Mouse (Mus musculus): ENCODE results near the gene 9530068E07Rik. TPM values are rescaled to one million over a fixed set of nuclear protein-coding genes. Genes with fewer than 3 reads are reported as not detected.
A peak's percentile ranks its signal among the peaks of the same experiment; 100 is the strongest.

The 9530068E07Rik gene
- polyA plus RNA-seq, 1 experiment from 2014 or later = 155 TPM

- H3K9ac ChIP-seq (replicated peaks; ENCODE audit: low read depth) = peak overlapping the region; percentile 96
- no peaks in the 10 kb centered on the region for H3K9me3 ChIP-seq (ENCODE audit: low read length)
- H3K4me1 ChIP-seq (ENCODE audit: insufficient read depth, low read depth, low read length) = peaks cover 11% of the 10 kb centered on the region
- TF ChIP-seq EP300 (IDR thresholded peaks at IDR 0.05) (no peak), CTCF (IDR thresholded peaks at IDR 0.05) (peak; percentile 2; the same call in 1 of the 2 replicates)
- H3K4me3 ChIP-seq (ENCODE audit: low read depth, low read length) = peak overlapping the region; percentile 93
- peak overlapping the region; percentile 98 for H3K27ac ChIP-seq (ENCODE audit: low read length)
- DNase-seq (ENCODE audit: low spot score) = peak; percentile 42
- no peaks in the 10 kb centered on the region for H3K27me3 ChIP-seq (replicated peaks; ENCODE audit: insufficient read depth, low read length)
- no peaks in the 10 kb centered on the region for H3K36me3 ChIP-seq (ENCODE audit: insufficient read depth, low read length)
- WGBS = under 1% methylated on average over 41 of the region's 47 CpGs
- ATAC-seq = peak; percentile 22
- H3K4me2 ChIP-seq (replicated peaks; ENCODE audit: low read depth, low read length) = peak overlapping the region; percentile 80
Observed at GRCm38 (mm10) chr11:52361287-52361921, 34.8 kb upstream of the 9530068E07Rik start.

- Histone ChIP-seq H3K4me3 (ENCODE audit: low read depth, low read length) (no peak overlapping the region), H3K4me2 (replicated peaks; ENCODE audit: low read depth, low read length) (no peak overlapping the region), H3K9me3 (ENCODE audit: low read length) (no peaks in the 10 kb centered on the region), H3K9ac (replicated peaks; ENCODE audit: low read depth) (no peak overlapping the region), H3K27me3 (replicated peaks; ENCODE audit: insufficient read depth, low read length) (no peaks in the 10 kb centered on the region), H3K36me3 (ENCODE audit: insufficient read depth, low read length) (no peaks in the 10 kb centered on the region), H3K27ac (ENCODE audit: low read length) (no peak overlapping the region), H3K4me1 (ENCODE audit: insufficient read depth, low read depth, low read length) (peaks cover 14% of the 10 kb centered on the region)
- TF ChIP-seq CTCF (IDR thresholded peaks at IDR 0.05) = no peak
- TF ChIP-seq EP300 (IDR thresholded peaks at IDR 0.05) = no peak
- DNase-seq (ENCODE audit: low spot score) (no peak), ATAC-seq (no peak)
- 87% methylated on average over 2 of the region's 2 CpGs for WGBS
Observed at GRCm38 (mm10) chr11:52364376-52364775, 31.9 kb upstream of the 9530068E07Rik start.

GRCm38 (mm10) chr11:52365143-52365542 lies 31.1 kb upstream of the 9530068E07Rik start:
- Histone ChIP-seq H3K4me1 (ENCODE audit: insufficient read depth, low read depth, low read length) (peaks cover 8% of the 10 kb centered on the region), H3K4me2 (replicated peaks; ENCODE audit: low read depth, low read length) (no peak overlapping the region)

GRCm38 (mm10) chr11:52366358-52366757 lies 29.9 kb upstream of the 9530068E07Rik start:
- H3K27ac ChIP-seq (ENCODE audit: low read length) = no peak overlapping the region
- ATAC-seq (no peak), DNase-seq (ENCODE audit: low spot score) (no peak)
- no peaks in the 10 kb centered on the region for H3K36me3 ChIP-seq (ENCODE audit: insufficient read depth, low read length)
- TF ChIP-seq CTCF (IDR thresholded peaks at IDR 0.05) = no peak
- no peak for TF ChIP-seq EP300 (IDR thresholded peaks at IDR 0.05)
- no peak overlapping the region for H3K9ac ChIP-seq (replicated peaks; ENCODE audit: low read depth)
- WGBS = 73% methylated on average over 5 of the region's 5 CpGs
- peaks cover 11% of the 10 kb centered on the region for H3K4me1 ChIP-seq (ENCODE audit: insufficient read depth, low read depth, low read length)
- H3K9me3 ChIP-seq (ENCODE audit: low read length) = no peaks in the 10 kb centered on the region
- no peak overlapping the region for H3K4me3 ChIP-seq (ENCODE audit: low read depth, low read length)
- H3K4me2 ChIP-seq (replicated peaks; ENCODE audit: low read depth, low read length) = no peak overlapping the region
- H3K27me3 ChIP-seq (replicated peaks; ENCODE audit: insufficient read depth, low read length) = no peaks in the 10 kb centered on the region

More at GRCm38 (mm10) chr11:52365143-52365542, 31.1 kb upstream of the 9530068E07Rik start:
- H3K36me3 ChIP-seq (ENCODE audit: insufficient read depth, low read length) = no peaks in the 10 kb centered on the region
- ATAC-seq (no peak), DNase-seq (ENCODE audit: low spot score) (peak; percentile 50)
- no peaks in the 10 kb centered on the region for H3K9me3 ChIP-seq (ENCODE audit: low read length)
- no peaks in the 10 kb centered on the region for H3K27me3 ChIP-seq (replicated peaks; ENCODE audit: insufficient read depth, low read length)
- 37% methylated on average over 1 of the region's 1 CpGs for whole genome bisulfite sequencing
- H3K9ac ChIP-seq (replicated peaks; ENCODE audit: low read depth) = peak overlapping the region; percentile 29; the same call in 1 of the 2 replicates
- no peak overlapping the region; the same call in 1 of the 2 replicates for H3K27ac ChIP-seq (ENCODE audit: low read length)
- H3K4me3 ChIP-seq (ENCODE audit: low read depth, low read length) = no peak overlapping the region
- TF ChIP-seq EP300 (IDR thresholded peaks at IDR 0.05) = no peak
- no peak for TF ChIP-seq CTCF (IDR thresholded peaks at IDR 0.05)

- Histone ChIP-seq H3K27ac (ENCODE audit: low read length) (no peak overlapping the region), H3K4me3 (ENCODE audit: low read depth, low read length) (no peak overlapping the region), H3K4me2 (replicated peaks; ENCODE audit: low read depth, low read length) (no peak overlapping the region), H3K36me3 (ENCODE audit: insufficient read depth, low read length) (no peaks in the 10 kb centered on the region), H3K9ac (replicated peaks; ENCODE audit: low read depth) (no peak overlapping the region), H3K9me3 (ENCODE audit: low read length) (no peaks in the 10 kb centered on the region), H3K4me1 (ENCODE audit: insufficient read depth, low read depth, low read length) (peaks cover 11% of the 10 kb centered on the region), H3K27me3 (replicated peaks; ENCODE audit: insufficient read depth, low read length) (no peaks in the 10 kb centered on the region)
- WGBS = 53% methylated on average over 10 of the region's 10 CpGs
- TF ChIP-seq CTCF (IDR thresholded peaks at IDR 0.05) = no peak
- TF ChIP-seq EP300 (IDR thresholded peaks at IDR 0.05) = no peak
- ATAC-seq (no peak), DNase-seq (ENCODE audit: low spot score) (no peak)
Observed at GRCm38 (mm10) chr11:52368176-52368985, 27.8 kb upstream of the 9530068E07Rik start.
